Mouse (Mus musculus): ENCODE data around the gene Acsl5. TPM values are rescaled to one million over a fixed set of nuclear protein-coding genes. Genes with fewer than 3 reads are reported as not detected.
A peak's percentile ranks its signal among the peaks of the same experiment; 100 is the strongest.

Gene Acsl5
- polyA plus RNA-seq, 1 experiment from 2014 or later, result 414 TPM

DNA sequence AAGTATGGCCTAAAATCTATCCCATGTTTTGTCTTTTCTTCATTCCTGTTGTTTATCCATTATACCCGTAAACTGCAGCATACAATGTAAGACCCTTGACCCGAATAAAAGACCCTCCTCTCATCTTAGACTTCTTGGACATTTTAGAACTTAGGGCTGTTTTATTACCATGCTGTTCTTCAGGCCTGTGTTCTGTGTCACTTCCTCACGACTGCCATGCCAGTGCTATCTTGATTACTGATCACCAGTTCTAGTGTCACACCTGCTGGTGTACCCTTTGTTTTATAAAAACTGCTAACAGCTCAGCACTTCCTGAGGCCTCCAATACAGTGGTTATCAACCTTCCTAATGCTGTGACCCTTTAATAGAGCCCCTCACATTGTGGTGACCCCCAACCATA is 43.8 kb downstream of the Acsl5 start:
- Histone ChIP-seq H3K9me3 (ENCODE audit: low read length) (no peaks in the 10 kb centered on the region), H3K27me3 (ENCODE audit: insufficient read depth, low read length) (no peaks in the 10 kb centered on the region), H3K9ac (replicated peaks) (no peak overlapping the region), H3K4me3 (ENCODE audit: low read depth, low read length) (no peak overlapping the region), H3K4me2 (ENCODE audit: low read depth, low read length) (no peak overlapping the region), H3K27ac (ENCODE audit: low read depth) (no peak overlapping the region), H3K36me3 (replicated peaks; ENCODE audit: insufficient read depth, low read length) (peaks cover 78% of the 10 kb centered on the region), H3K4me1 (ENCODE audit: insufficient read depth) (peaks cover 6% of the 10 kb centered on the region)
- ATAC-seq, result no peak
- WGBS (ENCODE audit: insufficient replicate concordance), result 64% methylated on average over 3 of the region's 3 CpGs
- TF ChIP-seq CTCF (IDR thresholded peaks at IDR 0.05; ENCODE audit: low read depth) (no peak), EP300 (IDR thresholded peaks at IDR 0.05; ENCODE audit: low read depth) (no peak)
- DNase-seq, result no peak

DNA sequence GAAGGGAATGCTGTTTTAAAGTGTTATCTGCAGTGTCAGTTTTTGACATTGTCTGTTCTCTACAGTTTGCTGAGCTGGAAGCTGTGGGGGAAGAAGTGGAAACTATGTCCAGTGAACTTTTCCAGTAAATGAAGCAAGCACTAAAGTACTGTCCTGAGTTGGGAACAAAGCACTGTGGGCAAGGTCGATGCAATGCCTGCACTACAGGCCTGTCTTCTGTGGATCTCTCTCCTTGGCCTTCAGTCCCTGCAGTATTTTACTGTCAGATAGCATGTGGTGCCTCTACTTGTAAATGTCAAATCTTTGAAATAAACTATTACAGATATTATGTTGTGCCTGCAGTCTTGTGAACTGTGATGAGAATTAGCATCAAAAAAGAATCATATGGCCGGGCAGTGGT is 44.6 kb downstream of the Acsl5 start:
- no peak overlapping the region for H3K4me3 ChIP-seq (ENCODE audit: low read depth, low read length)
- DNase-seq (no peak), ATAC-seq (no peak)
- no peaks in the 10 kb centered on the region for H3K27me3 ChIP-seq (ENCODE audit: insufficient read depth, low read length)
- no peak for TF ChIP-seq CTCF (IDR thresholded peaks at IDR 0.05; ENCODE audit: low read depth)
- TF ChIP-seq EP300 (IDR thresholded peaks at IDR 0.05; ENCODE audit: low read depth), result no peak
- no peak overlapping the region for H3K4me2 ChIP-seq (ENCODE audit: low read depth, low read length)
- H3K4me1 ChIP-seq (ENCODE audit: insufficient read depth), result peaks cover 6% of the 10 kb centered on the region
- peaks cover 77% of the 10 kb centered on the region for H3K36me3 ChIP-seq (replicated peaks; ENCODE audit: insufficient read depth, low read length)
- WGBS (ENCODE audit: insufficient replicate concordance), result 85% methylated on average over 2 of the region's 2 CpGs
- H3K27ac ChIP-seq (ENCODE audit: low read depth), result peak overlapping the region; percentile 48; the same call in 1 of the 2 replicates
- no peak overlapping the region for H3K9ac ChIP-seq (replicated peaks)
- no peaks in the 10 kb centered on the region for H3K9me3 ChIP-seq (ENCODE audit: low read length)

DNA sequence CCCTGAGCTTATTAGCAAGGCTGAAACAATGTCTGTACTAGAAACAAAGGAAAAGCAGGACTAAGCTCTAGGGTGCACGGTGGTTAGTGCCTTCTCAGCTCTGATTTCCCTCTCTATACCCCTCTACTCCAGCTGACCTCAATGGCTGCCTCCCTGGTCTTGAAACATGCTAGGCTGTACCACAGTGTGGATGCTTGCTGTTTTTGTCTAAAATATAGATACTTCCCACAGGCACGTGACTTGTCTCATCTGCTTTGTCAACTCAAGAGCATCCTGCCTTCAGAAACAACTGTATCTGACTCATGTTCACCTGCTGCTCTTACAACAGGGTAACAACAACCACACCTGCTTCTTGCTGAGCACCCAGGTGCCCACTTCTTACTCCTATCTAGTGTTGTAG is 45.8 kb downstream of the Acsl5 start:
- H3K4me2 ChIP-seq (ENCODE audit: low read depth, low read length), result no peak overlapping the region
- H3K4me3 ChIP-seq (ENCODE audit: low read depth, low read length), result no peak overlapping the region
- H3K27ac ChIP-seq (ENCODE audit: low read depth), result no peak overlapping the region
- 84% methylated on average over 2 of the region's 2 CpGs for WGBS (ENCODE audit: insufficient replicate concordance)
- DNase-seq (no peak), ATAC-seq (no peak)
- TF ChIP-seq CTCF (IDR thresholded peaks at IDR 0.05; ENCODE audit: low read depth) (no peak), EP300 (IDR thresholded peaks at IDR 0.05; ENCODE audit: low read depth) (no peak)
- H3K36me3 ChIP-seq (replicated peaks; ENCODE audit: insufficient read depth, low read length), result peaks cover 79% of the 10 kb centered on the region
- H3K9ac ChIP-seq (replicated peaks), result no peak overlapping the region
- no peaks in the 10 kb centered on the region for H3K27me3 ChIP-seq (ENCODE audit: insufficient read depth, low read length)
- peaks cover 6% of the 10 kb centered on the region for H3K4me1 ChIP-seq (ENCODE audit: insufficient read depth)
- H3K9me3 ChIP-seq (ENCODE audit: low read length), result no peaks in the 10 kb centered on the region

DNA sequence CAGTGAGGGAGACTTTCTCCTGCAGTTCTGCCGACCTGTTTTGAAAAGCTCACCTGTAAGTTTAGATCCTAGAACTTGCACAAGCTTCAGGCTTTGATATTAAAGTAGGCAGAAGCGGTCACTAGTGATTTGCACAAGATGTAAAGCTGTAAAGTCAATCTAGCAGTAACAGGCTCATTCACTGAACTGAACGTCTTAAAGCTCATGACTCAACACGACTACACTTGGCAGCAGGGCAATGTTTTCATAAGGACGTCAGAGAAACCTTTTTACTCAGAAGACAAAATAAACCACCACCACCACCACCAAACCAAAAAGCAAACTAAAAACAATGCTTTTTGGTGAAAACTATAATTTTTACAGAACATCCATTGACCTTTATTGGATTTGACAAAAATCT is 46.2 kb downstream of the Acsl5 start:
- no peak overlapping the region for H3K4me2 ChIP-seq (ENCODE audit: low read depth, low read length)
- peaks cover 77% of the 10 kb centered on the region for H3K36me3 ChIP-seq (replicated peaks; ENCODE audit: insufficient read depth, low read length)
- no peak overlapping the region for H3K4me3 ChIP-seq (ENCODE audit: low read depth, low read length)
- 77% methylated on average over 5 of the region's 5 CpGs for WGBS (ENCODE audit: insufficient replicate concordance)
- H3K9ac ChIP-seq (replicated peaks), result no peak overlapping the region
- H3K4me1 ChIP-seq (ENCODE audit: insufficient read depth), result peaks cover 3% of the 10 kb centered on the region
- H3K27me3 ChIP-seq (ENCODE audit: insufficient read depth, low read length), result no peaks in the 10 kb centered on the region
- DNase-seq, result no peak
- H3K27ac ChIP-seq (ENCODE audit: low read depth), result no peak overlapping the region
- TF ChIP-seq CTCF (IDR thresholded peaks at IDR 0.05; ENCODE audit: low read depth), result no peak
- no peak for TF ChIP-seq EP300 (IDR thresholded peaks at IDR 0.05; ENCODE audit: low read depth)
- no peak for ATAC-seq
- no peaks in the 10 kb centered on the region for H3K9me3 ChIP-seq (ENCODE audit: low read length)

DNA sequence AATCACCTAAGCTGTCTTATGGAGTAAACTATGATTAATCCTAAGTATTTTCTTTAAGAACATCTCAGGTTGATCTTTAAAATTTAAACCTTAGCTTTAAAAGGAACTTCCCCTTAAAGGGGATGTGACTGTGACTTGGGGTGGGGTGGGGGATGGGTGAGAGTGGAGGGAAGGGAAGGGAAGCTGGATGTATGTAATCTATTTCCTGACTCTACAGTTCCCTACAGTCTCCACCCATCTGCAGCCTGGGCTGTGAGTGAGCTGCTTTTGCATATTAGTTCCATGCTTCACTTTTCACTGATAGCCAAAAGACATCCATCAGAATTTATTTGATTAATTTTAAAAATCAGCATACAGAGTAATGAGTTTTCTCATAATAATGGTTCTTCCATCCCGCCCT is 47.6 kb downstream of the Acsl5 start:
- ATAC-seq (no peak), DNase-seq (peak; percentile 33)
- Histone ChIP-seq H3K9ac (replicated peaks) (no peak overlapping the region), H3K27ac (ENCODE audit: low read depth) (no peak overlapping the region), H3K36me3 (replicated peaks; ENCODE audit: insufficient read depth, low read length) (peaks cover 77% of the 10 kb centered on the region), H3K27me3 (ENCODE audit: insufficient read depth, low read length) (no peaks in the 10 kb centered on the region), H3K4me2 (ENCODE audit: low read depth, low read length) (no peak overlapping the region), H3K9me3 (ENCODE audit: low read length) (no peaks in the 10 kb centered on the region), H3K4me3 (ENCODE audit: low read depth, low read length) (no peak overlapping the region), H3K4me1 (ENCODE audit: insufficient read depth) (no peaks in the 10 kb centered on the region; the same call in none of the 2 replicates)
- WGBS (ENCODE audit: insufficient replicate concordance), result 84% methylated on average over 1 of the region's 1 CpGs
- TF ChIP-seq CTCF (IDR thresholded peaks at IDR 0.05; ENCODE audit: low read depth) (no peak), EP300 (IDR thresholded peaks at IDR 0.05; ENCODE audit: low read depth) (no peak)

DNA sequence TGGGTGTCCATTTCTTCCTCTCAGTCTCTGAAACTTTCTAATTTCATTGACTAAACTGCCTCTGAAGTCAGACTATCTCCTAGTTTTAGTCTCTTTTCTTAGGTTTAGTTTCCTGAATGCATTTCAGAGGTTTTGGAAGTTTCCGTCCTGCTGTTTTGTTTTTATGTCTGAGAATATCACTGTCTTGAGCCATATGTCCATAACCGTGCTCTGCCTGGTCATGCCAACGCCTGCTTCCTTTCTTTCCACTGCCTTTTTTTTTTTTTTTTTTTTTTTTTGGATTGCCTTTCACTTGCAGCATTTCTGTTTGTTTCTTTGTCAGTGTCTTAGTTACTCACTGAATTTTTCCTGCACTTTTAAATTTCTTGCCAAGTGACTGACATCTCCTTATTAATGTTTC is 48.8 kb downstream of the Acsl5 start:
- Histone ChIP-seq H3K27ac (ENCODE audit: low read depth) (no peak overlapping the region), H3K4me3 (ENCODE audit: low read depth, low read length) (no peak overlapping the region), H3K9ac (replicated peaks) (no peak overlapping the region), H3K9me3 (ENCODE audit: low read length) (no peaks in the 10 kb centered on the region), H3K4me2 (ENCODE audit: low read depth, low read length) (no peak overlapping the region), H3K27me3 (ENCODE audit: insufficient read depth, low read length) (no peaks in the 10 kb centered on the region), H3K4me1 (ENCODE audit: insufficient read depth) (no peaks in the 10 kb centered on the region; the same call in 1 of the 2 replicates), H3K36me3 (replicated peaks; ENCODE audit: insufficient read depth, low read length) (peaks cover 68% of the 10 kb centered on the region)
- no peak for DNase-seq
- WGBS (ENCODE audit: insufficient replicate concordance), result 82% methylated on average over 3 of the region's 3 CpGs
- TF ChIP-seq EP300 (IDR thresholded peaks at IDR 0.05; ENCODE audit: low read depth) (no peak), CTCF (IDR thresholded peaks at IDR 0.05; ENCODE audit: low read depth) (no peak)
- no peak for ATAC-seq

DNA sequence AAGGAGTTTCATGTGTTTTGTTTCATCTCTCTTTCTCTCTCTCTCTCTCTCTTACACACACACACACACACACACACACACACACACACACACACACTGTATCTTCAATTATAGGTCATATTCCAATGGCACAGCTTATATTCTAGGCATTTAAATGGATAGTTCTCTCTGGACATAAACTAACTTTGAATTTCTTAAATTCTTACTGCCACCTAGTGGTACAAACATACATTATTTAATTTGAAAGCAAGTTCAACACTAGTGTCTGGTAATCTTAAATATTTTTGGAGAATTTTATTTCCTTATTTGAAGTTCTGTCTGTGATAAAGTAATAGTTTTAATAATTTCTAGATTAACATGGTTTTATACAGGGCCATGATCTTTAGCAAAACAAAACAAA is 53.3 kb downstream of the Acsl5 start:
- H3K27ac ChIP-seq (ENCODE audit: low read depth), result no peak overlapping the region
- no peak overlapping the region for H3K4me3 ChIP-seq (ENCODE audit: low read depth, low read length)
- no peak overlapping the region for H3K9ac ChIP-seq (replicated peaks)
- TF ChIP-seq CTCF (IDR thresholded peaks at IDR 0.05; ENCODE audit: low read depth) (peak; percentile 48; the same call in 1 of the 2 replicates), EP300 (IDR thresholded peaks at IDR 0.05; ENCODE audit: low read depth) (no peak)
- H3K27me3 ChIP-seq (ENCODE audit: insufficient read depth, low read length), result no peaks in the 10 kb centered on the region
- H3K4me1 ChIP-seq (ENCODE audit: insufficient read depth), result no peaks in the 10 kb centered on the region
- DNase-seq, result no peak
- no peak overlapping the region for H3K4me2 ChIP-seq (ENCODE audit: low read depth, low read length)
- H3K9me3 ChIP-seq (ENCODE audit: low read length), result no peaks in the 10 kb centered on the region
- peaks cover 70% of the 10 kb centered on the region for H3K36me3 ChIP-seq (replicated peaks; ENCODE audit: insufficient read depth, low read length)
- ATAC-seq, result no peak
